Mouse (Mus musculus) spleen, postnatal 10 days (tissue): ENCODE data around the gene Cphx3.
"Not testable (repeated sequence)": the region's sequence is repeated elsewhere in the genome, so short reads cannot be mapped to it uniquely, and the experiment has no call there.

Experiments
- DNase-seq, 2 experiments: peaks; one replicate each; pipeline ENCODE4 v3.0.0; 2021 to 2022; ENCODE audit warnings: low spot score in 2 of 2

Gene Cphx3

GRCm38 (mm10) chr14:26173955-26174354 lies 91.9 kb downstream of the Cphx3 start:
- DNase-seq: not testable (repeated sequence)

GRCm38 (mm10) chr14:26175028-26175427 lies 92.9 kb downstream of the Cphx3 start:
- not testable (repeated sequence) for DNase-seq

GRCm38 (mm10) chr14:26181660-26182059 lies 99.6 kb downstream of the Cphx3 start:
- not testable (repeated sequence) for DNase-seq

- not testable (repeated sequence) for DNase-seq
Observed at GRCm38 (mm10) chr14:26182380-26182779, 100.3 kb downstream of the Cphx3 start, which contains the start of gene Plac9b. Gene Plac9b, minus strand, starts transcription at chr14:26182480.

GRCm38 (mm10) chr14:26186638-26187037 lies 104.5 kb downstream of the Cphx3 start:
- DNase-seq: not testable (repeated sequence)

GRCm38 (mm10) chr14:26188361-26188760 lies 106.3 kb downstream of the Cphx3 start:
- not testable (repeated sequence) for DNase-seq

- DNase-seq: not testable (repeated sequence)
Observed at GRCm38 (mm10) chr14:26197851-26198250, 115.8 kb downstream of the Cphx3 start.

- not testable (repeated sequence) for DNase-seq
Observed at GRCm38 (mm10) chr14:26206197-26206925, 124.3 kb downstream of the Cphx3 start.

- DNase-seq: not testable (repeated sequence)
Observed at GRCm38 (mm10) chr14:26206926-26207247, 124.8 kb downstream of the Cphx3 start, which contains the start of gene Tmem254b. Gene Tmem254b, minus strand, starts transcription at chr14:26207041.

GRCm38 (mm10) chr14:26216233-26217000 lies 134.3 kb downstream of the Cphx3 start:
- not testable (repeated sequence) for DNase-seq

GRCm38 (mm10) chr14:26237183-26237582 lies 155.1 kb downstream of the Cphx3 start:
- DNase-seq: not testable (repeated sequence)

GRCm38 (mm10) chr14:26257756-26258617 lies 175.9 kb downstream of the Cphx3 start, which contains the start of gene Duxbl3:
Gene Duxbl3, plus strand, starts transcription at chr14:26257962.
- not testable (repeated sequence) for DNase-seq

- DNase-seq: not testable (repeated sequence)
Observed at GRCm38 (mm10) chr14:26258729-26259128, 176.6 kb downstream of the Cphx3 start.
